Mouse (Mus musculus): ENCODE results near the gene Hmga2.

- TF ChIP-seq EP300 (IDR thresholded peaks at IDR 0.05) (no peak), CTCF (IDR thresholded peaks at IDR 0.05) (no peak)
These were observed 65.3 kb downstream of the Hmga2 start for GRCm38 (mm10) chr10:120410958-120411357.
